Mouse (Mus musculus): ENCODE data around the gene Chmp5.

Gene Chmp5

DNA sequence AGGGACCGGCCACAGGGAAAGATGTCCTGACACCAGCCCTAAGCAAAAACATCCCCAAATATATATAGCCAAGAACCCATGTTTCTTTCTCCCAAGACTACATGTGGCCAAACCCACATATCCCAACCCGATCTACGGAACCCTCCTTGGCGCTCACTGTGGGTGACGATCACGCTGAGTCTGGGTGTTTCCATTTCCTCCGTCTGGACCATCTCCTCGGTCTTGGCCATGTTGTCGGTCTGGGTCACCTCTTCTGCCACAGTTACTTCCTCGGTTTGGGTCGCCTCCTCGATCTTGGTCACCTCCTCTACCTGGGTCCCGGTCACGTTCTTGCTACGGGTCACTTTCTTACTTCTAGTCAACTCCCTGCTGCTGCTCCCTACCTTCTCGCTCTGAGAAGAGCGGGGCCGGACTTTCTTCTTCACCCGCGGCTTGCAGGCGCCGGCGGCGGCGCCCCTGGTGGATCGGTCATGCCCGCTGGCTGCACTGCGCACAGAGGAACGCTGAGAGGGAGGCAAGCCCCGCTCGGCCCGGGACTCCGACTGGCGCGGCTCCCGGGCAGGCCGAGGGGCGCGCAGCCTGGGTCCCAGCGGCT is 545 bp upstream of the Chmp5 start:
- DNase-seq (ENCODE audit: low read depth) = no peak

DNA sequence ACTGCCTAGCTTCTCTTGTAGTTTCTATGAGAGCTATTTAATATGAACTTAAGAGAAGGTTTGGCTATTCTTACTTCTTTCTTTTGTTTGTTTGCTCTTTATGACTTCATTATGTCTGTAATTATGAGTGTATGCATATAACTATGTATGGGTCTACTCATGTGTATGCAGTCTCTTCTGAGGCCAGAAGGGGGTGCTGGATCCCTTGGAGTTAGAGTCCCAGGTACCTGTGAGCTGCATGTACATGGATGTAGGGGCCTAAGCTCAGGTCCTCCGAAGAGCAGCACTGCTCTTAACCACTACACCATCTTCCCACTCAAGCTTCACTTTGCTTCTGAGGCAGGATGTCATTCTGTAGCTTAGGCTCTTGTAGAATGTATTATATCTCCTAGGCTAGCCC is 5.3 kb downstream of the Chmp5 start:
- DNase-seq (ENCODE audit: low read depth) = peak; percentile 50

DNA sequence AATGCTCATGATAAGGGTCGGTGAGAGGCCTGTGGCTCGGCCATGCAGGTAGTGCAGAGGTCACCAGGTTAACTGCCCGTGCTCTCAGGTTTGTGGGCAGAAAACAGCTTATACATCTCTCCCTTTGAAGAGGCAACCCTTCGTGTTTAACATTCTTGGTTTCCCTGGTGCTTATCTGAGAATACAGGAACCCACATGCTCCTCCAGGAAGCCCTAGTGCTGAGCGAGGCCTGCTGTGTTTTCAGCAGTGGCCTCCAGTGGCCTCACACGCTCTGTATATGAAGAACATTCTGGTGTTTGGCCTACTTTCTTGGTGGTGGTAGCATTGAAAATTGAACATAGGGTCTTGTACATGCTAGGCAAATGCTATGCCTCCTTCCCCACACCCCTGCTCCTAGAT is 7.7 kb downstream of the Chmp5 start:
- DNase-seq (ENCODE audit: low read depth) = no peak

DNA sequence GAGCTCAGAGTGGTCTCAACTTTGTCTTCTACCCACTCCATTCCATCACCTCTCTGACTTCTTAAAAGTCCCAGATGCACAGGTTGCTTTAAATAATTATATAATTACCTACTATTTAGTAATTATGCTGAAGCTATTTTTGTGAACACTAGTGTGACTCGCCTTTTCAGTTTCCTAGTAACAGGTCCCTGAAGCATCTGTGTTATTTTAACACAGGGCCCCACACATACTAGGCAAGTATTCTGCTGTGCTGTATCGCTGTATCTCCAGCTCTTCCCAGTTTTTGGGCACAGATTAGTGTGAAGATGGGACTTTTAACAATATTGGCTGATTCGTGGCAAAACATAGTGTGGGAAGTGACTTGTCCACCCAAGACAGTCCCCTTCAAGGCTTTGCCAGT is 15.3 kb downstream of the Chmp5 start:
- no peak for DNase-seq (ENCODE audit: low read depth)

DNA sequence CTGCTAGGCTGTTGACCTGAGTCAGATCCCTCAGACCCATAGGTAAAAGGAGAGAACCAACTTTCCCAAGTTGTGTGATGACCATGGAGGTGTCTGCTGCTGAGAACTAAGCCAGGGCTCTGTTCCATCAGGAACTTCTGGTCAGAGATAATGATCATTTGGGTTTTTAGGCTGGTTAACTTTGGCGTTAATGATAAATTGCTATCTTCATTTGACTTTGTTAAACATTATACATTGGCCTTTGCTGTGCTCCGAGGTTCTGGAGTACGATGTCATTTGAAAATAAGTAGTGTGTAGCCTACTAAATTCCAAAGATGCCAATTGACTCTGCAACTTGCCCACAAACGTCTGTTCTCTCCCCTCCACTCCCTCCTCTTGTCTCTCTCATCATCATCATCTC is 21.0 kb downstream of the Chmp5 start:
- DNase-seq (ENCODE audit: low read depth) = no peak

DNA sequence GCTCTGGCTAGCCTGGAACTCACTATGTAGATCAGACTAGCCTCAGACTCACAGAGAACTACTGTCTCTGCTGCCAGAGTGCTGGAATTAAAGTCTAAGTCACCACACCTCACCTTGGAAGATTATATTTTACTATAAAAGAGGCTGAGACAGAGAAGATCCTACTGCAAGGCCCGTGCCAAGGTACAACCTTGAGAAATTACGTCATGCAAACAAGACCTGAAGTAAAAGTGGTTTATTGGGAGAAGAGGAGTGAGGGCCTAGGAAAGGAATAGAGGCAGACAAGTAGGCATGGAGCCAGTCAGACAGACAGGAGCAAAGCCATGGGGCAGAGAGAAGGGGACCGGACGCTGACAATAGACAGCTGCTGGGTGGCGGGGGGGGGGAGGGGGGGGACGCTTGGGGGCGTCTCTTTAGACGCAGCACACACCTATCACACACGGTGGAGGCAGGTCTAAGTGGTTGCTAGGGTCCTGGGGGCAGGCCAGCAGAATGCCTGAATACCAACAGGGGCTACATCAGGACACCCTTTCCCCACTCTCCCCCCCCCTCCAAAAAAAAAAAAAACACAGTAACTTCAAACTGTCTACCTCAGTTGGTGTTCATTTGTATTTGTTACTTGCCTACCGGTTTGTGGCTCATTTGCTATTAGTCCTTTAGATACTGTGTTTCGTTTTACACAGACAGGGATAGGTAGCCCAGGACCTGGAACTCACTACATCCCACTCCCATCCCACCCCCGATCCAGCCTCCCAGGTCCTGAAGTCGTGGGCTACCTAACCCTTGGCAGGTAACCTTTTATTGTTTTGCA is 21.8 kb downstream of the Chmp5 start:
- peak; percentile 31 for DNase-seq (ENCODE audit: low read depth)

DNA sequence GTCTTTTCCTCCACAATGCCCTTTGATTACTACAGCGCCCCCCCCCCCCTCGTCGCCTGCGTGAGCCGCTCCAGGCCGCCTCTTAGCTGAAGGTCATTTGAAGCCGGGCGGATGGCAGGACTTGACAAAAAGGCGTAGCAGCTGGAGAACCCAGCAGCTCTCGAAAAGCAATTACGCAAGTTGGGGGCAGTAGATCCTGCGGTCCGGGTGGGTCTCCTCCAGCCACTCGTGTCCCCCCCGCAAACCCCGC is 22.3 kb downstream of the Chmp5 start:
- DNase-seq (ENCODE audit: low read depth) = no peak

DNA sequence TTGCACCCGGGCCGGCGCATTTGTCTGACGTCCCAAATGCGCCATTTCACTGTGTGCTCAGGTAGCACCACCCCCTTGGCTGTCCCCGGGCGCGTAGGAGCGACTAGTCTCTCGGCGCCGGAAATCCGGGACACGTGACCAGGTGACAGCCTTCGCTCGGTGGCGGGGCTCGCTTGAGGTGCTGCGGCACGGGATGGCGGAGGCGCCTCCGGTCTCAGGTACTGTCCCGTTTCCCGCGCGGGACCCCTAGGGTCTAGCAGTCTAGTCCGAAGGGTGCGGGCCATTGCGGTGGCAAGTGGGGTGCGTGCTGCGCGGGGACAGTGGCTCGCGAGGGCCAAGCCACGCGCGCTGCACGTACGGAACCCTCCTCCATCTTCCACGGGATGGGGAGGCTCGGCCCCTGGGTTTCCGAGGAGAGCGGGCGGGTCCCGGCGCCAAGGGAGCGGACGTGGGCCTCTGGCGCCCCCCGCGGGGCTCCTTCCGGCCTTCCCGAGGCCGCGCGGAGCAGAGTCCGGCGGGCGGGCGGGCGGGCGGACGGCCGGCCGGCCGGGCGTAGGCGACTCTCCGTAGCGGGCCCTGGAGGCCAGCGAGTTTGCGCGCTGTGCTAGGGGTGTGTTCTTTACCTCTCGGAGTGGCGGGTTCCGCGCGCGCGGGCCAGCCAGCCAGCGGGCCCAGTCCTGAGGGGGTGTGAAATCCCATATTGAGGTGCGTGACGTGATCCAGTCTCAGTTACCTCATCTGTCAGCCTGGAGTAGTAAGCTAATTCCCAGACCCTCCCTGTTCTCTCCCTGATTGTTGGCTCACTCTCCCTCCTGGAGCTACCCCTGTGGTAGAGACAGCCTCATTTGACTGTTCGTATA is 22.9 kb downstream of the Chmp5 start, which contains the start of gene Nfx1:
Gene Nfx1, plus strand, starts transcription at position 65 of the 860 bp plus-strand sequence.
- peak; percentile 95 for DNase-seq (ENCODE audit: low read depth)

DNA sequence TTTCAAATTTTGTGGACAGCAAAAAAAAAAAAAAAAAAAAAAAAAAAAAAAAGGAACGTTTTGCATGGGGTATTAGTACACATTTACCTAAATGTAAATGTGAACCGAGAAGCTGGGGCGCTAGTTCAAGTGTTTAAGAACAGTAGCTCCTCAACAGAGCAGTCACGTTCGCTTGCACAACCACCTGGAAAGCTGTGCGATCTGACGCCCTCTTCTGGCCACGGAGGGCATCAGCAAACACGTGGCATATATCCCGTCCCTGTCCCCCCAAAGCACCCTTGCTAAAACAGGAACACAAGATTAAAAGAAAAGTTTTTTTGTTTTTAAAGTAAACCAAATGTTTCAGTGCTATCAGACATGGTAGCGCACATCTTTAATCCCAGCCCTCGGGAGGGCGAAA is 23.5 kb downstream of the Chmp5 start:
- peak; percentile 71 for DNase-seq (ENCODE audit: low read depth)

DNA sequence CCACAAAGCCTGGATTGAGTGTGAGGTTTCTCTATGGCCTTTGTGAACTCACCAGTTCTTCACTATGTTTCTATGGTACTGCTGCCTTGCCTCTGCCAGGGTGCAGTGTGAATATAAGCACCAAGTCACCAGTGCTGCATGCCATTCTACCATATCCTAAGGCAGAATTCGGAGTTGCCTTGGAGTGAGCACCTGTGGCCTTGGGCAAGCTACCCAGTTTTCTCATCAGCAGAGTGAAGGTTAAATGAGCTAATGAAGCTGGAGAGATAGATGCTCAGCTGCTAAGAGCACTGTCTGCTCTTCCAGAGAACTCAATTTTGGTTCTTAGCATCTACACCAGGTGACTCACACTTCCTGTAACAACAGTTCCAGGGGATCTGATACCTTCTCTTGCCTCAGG is 25.8 kb downstream of the Chmp5 start:
- no peak for DNase-seq (ENCODE audit: low read depth)

DNA sequence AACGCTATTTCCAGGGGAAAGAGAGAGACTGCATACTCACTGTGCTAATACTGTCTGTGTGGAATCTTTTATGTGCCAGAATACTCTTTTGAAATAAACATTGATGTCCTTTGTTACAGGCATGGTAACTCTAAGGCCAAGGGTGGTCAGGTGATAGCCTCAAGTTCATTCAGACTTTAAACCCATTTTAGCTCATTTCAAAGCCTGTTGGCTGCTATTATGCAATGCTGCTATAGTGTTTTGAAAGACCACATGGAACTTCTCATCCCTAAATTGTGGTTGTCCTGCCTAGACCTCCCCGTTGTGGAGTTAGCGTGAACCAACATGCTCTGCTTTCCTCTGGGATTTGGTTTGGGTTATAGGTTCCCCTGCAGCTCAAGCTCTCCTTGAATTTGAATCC is 27.5 kb downstream of the Chmp5 start:
- no peak for DNase-seq (ENCODE audit: low read depth)

DNA sequence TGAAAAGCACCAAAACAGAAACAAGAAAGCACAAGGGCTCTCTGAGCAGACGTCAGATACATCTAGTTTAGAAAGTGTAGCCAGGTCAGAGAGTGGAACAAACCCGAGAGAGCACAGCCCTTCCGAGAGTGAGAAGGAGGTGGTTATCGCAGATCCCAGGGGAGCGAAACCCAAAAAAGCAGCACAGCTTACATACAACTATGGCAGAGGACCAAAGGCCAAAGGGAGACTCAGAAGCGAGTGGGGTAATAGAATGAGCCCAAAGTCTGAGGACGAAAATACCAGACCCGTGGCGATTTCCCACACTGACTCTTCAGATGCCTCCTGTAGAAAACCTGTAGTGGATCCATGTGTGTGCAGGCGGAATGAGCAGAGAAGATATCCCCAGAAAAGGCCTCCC is 28.4 kb downstream of the Chmp5 start:
- no peak for DNase-seq (ENCODE audit: low read depth)

DNA sequence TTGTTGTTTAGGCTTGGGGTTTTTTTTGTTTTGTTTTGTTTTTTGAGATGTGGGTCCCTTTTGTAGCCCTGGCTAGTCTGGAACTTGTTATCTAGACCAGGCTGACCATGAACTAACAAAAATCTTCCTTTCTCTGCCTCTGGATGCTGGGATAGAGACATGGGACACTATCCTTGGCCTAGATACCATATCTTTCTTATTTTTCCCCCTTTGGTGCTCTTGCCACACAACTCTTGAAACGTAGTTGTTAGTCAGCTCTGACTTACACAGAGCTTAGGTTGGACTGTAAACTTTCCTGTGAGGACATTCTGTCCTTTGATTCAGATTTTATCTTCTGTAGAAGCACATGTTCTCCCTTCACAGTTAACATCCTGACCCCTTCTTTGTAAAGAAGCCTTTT is 31.2 kb downstream of the Chmp5 start:
- no peak for DNase-seq (ENCODE audit: low read depth)

DNA sequence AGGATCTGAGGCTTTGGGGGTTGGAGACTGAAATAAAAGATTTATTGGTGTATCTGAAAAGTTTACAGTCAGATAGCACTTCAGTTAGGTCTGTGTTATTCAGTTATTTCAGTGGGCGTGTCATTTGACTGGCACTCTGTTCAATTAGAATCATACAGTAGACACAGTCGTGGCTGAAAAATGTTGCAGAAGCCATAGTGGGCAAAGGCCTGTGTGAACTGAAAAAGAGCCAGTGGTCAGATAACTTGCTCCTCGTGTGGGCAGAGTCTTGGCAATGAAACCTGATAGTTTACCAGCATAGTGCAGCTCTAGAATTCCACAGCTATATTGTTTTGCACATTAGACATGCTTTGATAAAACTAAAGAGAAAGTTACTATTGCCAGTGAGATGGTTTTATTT is 34.3 kb downstream of the Chmp5 start:
- no peak for DNase-seq (ENCODE audit: low read depth)

DNA sequence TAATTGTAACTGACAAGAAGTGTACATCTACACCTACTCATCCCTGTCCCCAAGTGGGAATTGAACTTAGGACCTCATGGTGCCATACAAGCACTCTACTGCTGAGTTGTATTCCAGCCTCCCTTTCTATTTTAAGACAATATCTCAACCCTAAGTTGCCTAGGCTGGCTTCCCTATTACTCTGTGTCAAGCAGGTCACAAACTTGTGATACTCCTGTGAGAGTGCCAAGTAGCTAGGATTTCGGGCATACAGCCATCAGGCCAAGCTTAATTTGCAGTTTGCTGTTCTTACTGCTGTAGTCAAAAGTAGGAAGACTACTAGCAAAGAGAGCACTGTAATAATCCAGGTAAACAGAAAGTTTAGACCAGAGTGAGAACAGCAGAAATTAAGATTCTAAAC is 35.5 kb downstream of the Chmp5 start:
- no peak for DNase-seq (ENCODE audit: low read depth)

DNA sequence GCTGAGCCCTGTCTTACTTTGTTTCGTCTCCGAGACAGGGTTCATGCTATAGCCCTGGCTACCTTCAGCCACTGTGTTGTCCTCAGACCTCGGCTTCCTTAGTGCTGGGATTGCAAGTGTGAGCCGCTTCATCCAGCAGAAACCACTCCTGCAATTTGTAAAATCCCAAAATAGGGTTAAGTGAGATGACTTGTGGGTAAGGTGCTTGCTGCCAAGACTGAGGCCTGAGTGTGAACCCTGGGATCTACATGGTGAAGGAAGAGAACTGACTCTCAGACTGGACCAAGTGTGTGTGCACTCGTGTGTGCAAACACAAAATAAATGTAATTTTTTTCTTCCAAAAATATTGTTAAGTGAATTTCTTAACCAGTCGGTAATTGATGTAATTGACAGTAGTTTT is 41.4 kb downstream of the Chmp5 start:
- no peak for DNase-seq (ENCODE audit: low read depth)

DNA sequence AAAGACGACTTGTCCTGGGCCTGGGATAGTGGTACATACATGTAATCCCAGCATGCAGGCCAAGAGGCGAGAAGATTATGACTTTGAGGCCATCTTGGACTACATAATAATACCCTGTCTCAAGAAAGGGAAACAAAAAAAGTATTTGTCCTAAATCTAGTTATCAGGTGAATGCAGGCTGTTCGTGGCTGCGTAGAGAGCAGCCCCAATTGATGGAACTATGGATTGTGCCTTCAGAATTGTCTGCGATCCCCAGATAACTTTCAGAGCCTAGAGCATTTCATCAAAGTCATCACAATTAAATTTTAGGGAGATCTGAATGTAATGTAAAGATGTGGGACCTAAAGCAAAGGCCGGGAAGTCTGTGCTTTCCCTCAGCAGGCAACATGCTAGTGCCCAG is 48.1 kb downstream of the Chmp5 start:
- DNase-seq (ENCODE audit: low read depth) = no peak

DNA sequence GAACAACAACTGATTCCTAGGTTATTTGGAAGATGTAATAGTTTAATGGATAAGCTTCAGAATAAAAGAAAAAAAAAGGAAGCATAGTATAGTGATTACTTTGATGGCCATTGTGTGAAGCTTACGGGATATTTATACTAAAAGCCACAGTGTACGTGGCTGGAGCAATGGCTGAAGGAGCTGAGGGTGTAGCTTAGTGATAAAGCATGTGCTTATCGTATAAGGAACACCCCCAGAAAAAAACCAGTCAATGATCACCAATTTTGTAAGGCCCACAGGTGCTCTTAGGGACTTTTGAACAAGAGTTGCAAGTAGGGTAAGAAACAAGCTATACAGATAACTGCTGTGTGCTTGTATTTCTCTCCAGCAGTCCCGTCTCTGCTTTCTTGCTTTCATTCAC is 49.7 kb downstream of the Chmp5 start:
- no peak for DNase-seq (ENCODE audit: low read depth)

DNA sequence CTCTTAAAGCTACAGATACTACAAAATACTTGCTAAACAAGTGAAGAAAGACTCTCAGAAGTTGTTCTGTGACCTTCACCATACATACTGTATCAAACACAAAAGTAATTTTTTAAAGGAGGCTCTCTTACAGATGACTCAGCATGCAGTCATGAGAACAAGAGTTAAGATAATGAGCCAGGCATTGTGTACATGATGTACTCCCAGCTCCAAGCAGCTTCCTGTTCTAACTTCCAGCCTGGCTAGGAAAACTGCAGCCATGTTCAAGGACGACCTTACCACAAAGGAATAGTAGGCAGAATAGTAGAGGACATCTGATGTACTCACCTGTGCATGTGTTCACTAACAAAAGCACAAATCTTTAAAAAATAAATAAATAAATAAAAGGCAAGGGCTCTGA is 52.1 kb downstream of the Chmp5 start:
- DNase-seq (ENCODE audit: low read depth) = no peak

DNA sequence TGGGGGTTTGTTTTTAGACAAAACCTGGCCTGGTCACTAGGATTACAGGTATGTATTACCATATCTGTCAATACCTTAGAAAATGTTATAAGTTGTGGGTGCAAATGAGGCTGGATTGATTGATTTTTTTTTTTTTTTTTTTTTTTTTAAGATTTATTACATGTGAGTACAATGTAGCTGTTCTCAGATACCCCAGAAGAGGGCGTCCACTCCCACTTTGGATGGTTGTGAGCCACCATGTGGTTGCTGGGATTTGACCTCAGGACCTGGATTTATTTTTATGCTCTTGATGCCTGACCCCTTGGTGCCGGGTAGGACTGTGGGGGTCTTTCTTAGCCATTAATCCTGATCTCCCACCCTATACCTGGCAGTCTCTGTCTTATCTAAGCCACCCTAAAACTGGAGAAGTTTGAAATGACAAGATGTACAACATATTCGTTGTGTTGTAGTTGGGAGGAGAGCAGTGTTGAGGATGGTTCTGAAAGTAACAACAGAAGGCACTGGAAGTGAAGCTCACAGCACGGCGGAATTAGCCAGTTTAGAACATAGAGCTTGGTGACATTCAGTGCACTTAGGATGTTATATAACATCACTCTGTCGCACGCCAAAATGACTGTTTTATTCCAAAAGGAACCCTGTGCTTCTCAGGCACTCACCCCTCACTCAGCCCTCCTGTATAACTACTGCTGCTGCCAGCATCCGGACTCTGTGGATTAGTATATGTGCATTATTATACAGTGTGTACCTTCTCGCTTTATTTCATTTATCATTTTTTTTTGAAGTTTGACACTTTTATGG is 52.8 kb downstream of the Chmp5 start:
- peak; percentile 18 for DNase-seq (ENCODE audit: low read depth)

DNA sequence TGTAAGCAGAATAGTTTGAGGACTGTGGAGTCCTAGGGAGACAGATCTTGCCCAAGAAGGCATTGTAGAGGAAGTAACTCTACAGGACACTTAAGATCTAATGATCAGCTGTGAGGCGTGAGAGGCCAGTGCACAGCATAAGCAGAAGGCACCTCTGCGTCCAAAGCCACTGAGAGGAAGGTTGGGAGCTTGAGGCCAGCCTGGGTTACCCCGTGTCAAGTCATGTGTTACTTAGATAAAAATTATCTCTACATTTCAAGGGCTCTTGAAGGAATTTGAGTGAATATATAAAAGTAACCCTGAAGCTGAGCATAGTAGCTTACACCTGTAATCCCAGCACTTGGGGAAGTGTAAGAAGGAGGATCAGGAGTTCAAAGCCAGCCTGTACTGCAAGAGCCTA is 65.1 kb downstream of the Chmp5 start:
- DNase-seq (ENCODE audit: low read depth) = no peak
